Mouse (Mus musculus): Measurements from ENCODE around the gene Cdk2ap2. TPM values are rescaled to one million over a fixed set of nuclear protein-coding genes. Genes with fewer than 3 reads are reported as not detected.
A peak's percentile ranks its signal among the peaks of the same experiment; 100 is the strongest.
"Not testable (repeated sequence)": the region's sequence is repeated elsewhere in the genome, so short reads cannot be mapped to it uniquely, and the experiment has no call there.

The Cdk2ap2 gene
- polyA plus RNA-seq, 1 experiment from 2014 or later: 80.2 TPM

DNA sequence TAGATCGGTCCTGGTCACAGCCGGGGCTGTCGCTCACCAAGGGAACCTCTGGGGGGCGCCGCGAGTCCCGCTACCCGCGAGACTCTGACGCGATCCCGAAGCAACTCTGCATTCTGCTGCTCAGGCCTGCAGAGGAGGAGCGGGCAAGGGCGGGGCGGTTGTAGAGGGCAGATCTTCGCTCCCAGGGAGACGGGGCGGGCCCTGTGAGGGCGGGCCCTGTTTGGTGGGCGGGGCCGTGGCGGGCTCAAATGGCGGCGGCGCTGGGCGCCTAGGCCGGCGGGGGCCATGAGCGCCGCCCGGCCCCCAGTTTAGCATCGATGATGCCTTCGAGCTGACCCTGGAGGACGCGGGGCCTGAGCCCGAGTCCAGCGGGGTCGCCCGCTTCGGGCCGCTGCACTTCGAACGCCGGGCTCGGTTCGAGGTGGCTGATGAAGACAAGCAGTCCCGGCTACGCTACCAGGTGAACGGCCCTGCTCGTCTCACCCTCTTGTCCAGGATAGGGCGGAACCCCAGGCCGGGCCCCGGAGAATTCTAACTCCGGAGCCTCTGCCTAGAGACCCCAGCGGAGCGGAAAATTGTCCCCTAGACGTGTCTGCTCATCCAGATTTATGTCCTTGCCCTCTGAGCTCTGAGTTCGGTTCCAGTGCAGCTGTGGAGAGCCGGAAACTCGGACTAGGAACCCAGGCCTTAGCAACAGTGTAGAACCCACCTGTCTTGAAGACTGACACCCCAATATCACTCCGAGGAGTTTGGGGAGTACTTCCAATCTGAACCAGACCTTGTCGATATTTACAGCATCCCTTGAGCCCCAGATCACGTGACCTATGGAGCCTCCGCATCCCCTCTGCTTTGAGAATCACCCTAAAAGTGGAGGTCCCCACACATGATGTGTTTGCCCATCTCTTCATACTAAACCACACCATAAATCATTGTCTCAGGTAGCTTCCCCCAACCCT lies 29.0 kb downstream of the Cdk2ap2 start, which contains the start of gene Aip:
Gene Aip, minus strand, starts transcription at position 118 of the 956 bp plus-strand sequence.
- Histone ChIP-seq H3K9me3 (no peaks in the 10 kb centered on the region), H3K36me3 (replicated peaks) (peaks cover 38% of the 10 kb centered on the region), H3K4me1 (peaks cover 32% of the 10 kb centered on the region), H3K4me3 (peak within 1 kb of the TSS; percentile 74), H3K27me3 (replicated peaks; ENCODE audit: low read depth, poor library complexity, severe bottlenecking) (no peaks in the 10 kb centered on the region), H3K27ac (replicated peaks) (peak within 1 kb of the TSS; percentile 86)
- WGBS: 1% methylated on average over 64 of the region's 64 CpGs
- DNase-seq (ENCODE audit: low spot score): peak; percentile 99

DNA sequence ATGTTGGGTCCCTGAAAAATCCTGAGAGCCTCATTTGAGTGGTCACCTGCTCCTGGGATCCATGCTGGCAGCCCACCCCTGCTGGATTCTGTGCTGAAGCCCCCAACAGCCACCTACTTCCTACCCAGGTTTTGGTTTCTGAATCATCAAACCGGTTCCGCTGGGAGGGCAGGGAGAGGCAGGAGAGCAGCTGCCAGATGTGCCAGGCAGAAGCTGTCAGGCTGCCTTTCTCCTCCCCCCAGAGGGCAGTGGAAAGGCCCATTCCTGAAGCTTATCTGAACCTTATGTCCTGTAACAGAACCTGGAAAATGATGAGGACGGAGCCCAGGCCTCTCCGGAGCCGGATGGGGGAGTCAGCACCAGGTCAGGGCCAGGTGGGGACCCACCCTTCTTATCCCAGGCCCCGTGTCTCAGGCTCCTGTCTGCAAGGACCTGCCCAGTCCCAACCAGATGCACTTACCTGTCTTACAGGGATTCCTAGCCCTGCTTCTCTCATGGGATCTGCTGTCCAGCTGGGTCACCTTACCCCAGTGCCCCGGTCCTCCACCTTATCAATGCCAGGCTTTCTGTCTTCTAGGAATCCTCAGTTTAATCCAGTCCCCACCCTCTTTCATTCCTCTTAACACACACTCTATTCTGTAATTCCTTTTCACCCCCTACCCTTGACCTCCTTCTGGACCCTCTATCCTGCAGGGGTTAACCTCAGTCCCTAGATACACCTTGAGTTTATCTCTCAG lies 29.9 kb downstream of the Cdk2ap2 start:
- H3K27me3 ChIP-seq (replicated peaks; ENCODE audit: low read depth, poor library complexity, severe bottlenecking): no peaks in the 10 kb centered on the region
- H3K4me1 ChIP-seq: peaks cover 31% of the 10 kb centered on the region
- peaks cover 47% of the 10 kb centered on the region for H3K36me3 ChIP-seq (replicated peaks)
- WGBS: 62% methylated on average over 7 of the region's 7 CpGs
- peak overlapping the region; percentile 86; the same call in 1 of the 2 replicates for H3K27ac ChIP-seq (replicated peaks)
- no peaks in the 10 kb centered on the region for H3K9me3 ChIP-seq
- H3K4me3 ChIP-seq: peak overlapping the region; percentile 74
- DNase-seq (ENCODE audit: low spot score): peak; percentile 22

GRCm38 (mm10) chr19:4129462-4129861 lies 32.5 kb downstream of the Cdk2ap2 start:
- H3K36me3 ChIP-seq (replicated peaks): peaks cover 65% of the 10 kb centered on the region
- no peaks in the 10 kb centered on the region for H3K27me3 ChIP-seq (replicated peaks; ENCODE audit: low read depth, poor library complexity, severe bottlenecking)
- WGBS: 93% methylated on average over 7 of the region's 7 CpGs
- H3K27ac ChIP-seq (replicated peaks): no peak overlapping the region
- peaks cover 28% of the 10 kb centered on the region for H3K4me1 ChIP-seq
- no peak overlapping the region for H3K4me3 ChIP-seq
- DNase-seq (ENCODE audit: low spot score): no peak
- H3K9me3 ChIP-seq: no peaks in the 10 kb centered on the region

GRCm38 (mm10) chr19:4130106-4130505 lies 33.1 kb downstream of the Cdk2ap2 start:
- peaks cover 65% of the 10 kb centered on the region for H3K36me3 ChIP-seq (replicated peaks)
- H3K27me3 ChIP-seq (replicated peaks; ENCODE audit: low read depth, poor library complexity, severe bottlenecking): no peaks in the 10 kb centered on the region
- DNase-seq (ENCODE audit: low spot score): no peak
- WGBS: 91% methylated on average over 4 of the region's 4 CpGs
- H3K4me1 ChIP-seq: peaks cover 22% of the 10 kb centered on the region
- H3K9me3 ChIP-seq: no peaks in the 10 kb centered on the region
- H3K27ac ChIP-seq (replicated peaks): no peak overlapping the region
- no peak overlapping the region for H3K4me3 ChIP-seq

- Histone ChIP-seq H3K9me3 (no peaks in the 10 kb centered on the region), H3K4me1 (peaks cover 16% of the 10 kb centered on the region), H3K36me3 (replicated peaks) (peaks cover 65% of the 10 kb centered on the region), H3K4me3 (no peak overlapping the region), H3K27ac (replicated peaks) (no peak overlapping the region), H3K27me3 (replicated peaks; ENCODE audit: low read depth, poor library complexity, severe bottlenecking) (no peaks in the 10 kb centered on the region)
- DNase-seq (ENCODE audit: low spot score): no peak
- WGBS: 91% methylated on average over 5 of the region's 5 CpGs
Observed at GRCm38 (mm10) chr19:4131075-4131474, 34.1 kb downstream of the Cdk2ap2 start.

- Histone ChIP-seq H3K4me1 (peaks cover 9% of the 10 kb centered on the region), H3K36me3 (replicated peaks) (peaks cover 65% of the 10 kb centered on the region), H3K4me3 (no peak overlapping the region), H3K27ac (replicated peaks) (no peak overlapping the region), H3K27me3 (replicated peaks; ENCODE audit: low read depth, poor library complexity, severe bottlenecking) (no peaks in the 10 kb centered on the region), H3K9me3 (no peaks in the 10 kb centered on the region)
- no peak for DNase-seq (ENCODE audit: low spot score)
- WGBS: 95% methylated on average over 2 of the region's 2 CpGs
Observed at GRCm38 (mm10) chr19:4131768-4132167, 34.8 kb downstream of the Cdk2ap2 start.

- 91% methylated on average over 4 of the region's 4 CpGs for WGBS
- Histone ChIP-seq H3K36me3 (replicated peaks) (peaks cover 44% of the 10 kb centered on the region), H3K9me3 (no peaks in the 10 kb centered on the region), H3K27me3 (replicated peaks; ENCODE audit: low read depth, poor library complexity, severe bottlenecking) (0 out of 2 replicates have a peak, but pooled peaks cover 3% of the 10 kb centered on the region), H3K4me1 (peaks cover 4% of the 10 kb centered on the region), H3K4me3 (no peak overlapping the region), H3K27ac (replicated peaks) (no peak overlapping the region)
- no peak for DNase-seq (ENCODE audit: low spot score)
Observed at GRCm38 (mm10) chr19:4134354-4134753, 37.4 kb downstream of the Cdk2ap2 start.

- not testable (repeated sequence) for H3K9me3 ChIP-seq; H3K27ac ChIP-seq (replicated peaks); DNase-seq (ENCODE audit: low spot score); H3K4me1 ChIP-seq; H3K27me3 ChIP-seq (replicated peaks; ENCODE audit: low read depth, poor library complexity, severe bottlenecking); H3K4me3 ChIP-seq
- 84% methylated on average over 6 of the region's 6 CpGs for WGBS
- H3K36me3 ChIP-seq (replicated peaks): peaks cover 34% of the 10 kb centered on the region
Observed at GRCm38 (mm10) chr19:4135229-4135962, 38.4 kb downstream of the Cdk2ap2 start.

DNA sequence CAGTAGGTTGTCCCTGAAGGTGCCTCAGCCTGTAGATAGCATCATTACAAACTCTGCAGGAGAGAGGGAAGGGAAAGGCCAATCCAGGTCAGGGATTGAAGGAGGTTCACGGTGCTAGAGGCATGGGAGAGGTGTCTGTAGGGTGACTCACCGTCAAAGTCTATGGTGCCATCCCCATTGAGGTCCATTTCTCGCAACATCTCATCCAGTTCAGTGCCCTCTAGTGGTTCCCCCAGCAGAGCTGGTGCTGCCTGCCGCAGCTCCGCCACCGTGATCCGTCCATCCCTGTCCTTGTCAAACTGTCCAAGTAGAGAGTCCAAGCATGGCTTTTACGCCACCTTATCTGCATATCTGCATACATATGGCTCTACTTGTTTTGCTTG lies 39.0 kb downstream of the Cdk2ap2 start:
- H3K27ac ChIP-seq (replicated peaks); H3K27me3 ChIP-seq (replicated peaks; ENCODE audit: low read depth, poor library complexity, severe bottlenecking); H3K4me1 ChIP-seq; DNase-seq (ENCODE audit: low spot score); H3K9me3 ChIP-seq; H3K4me3 ChIP-seq: not testable (repeated sequence)
- 19% methylated on average over 8 of the region's 8 CpGs for WGBS
- H3K36me3 ChIP-seq (replicated peaks): peaks cover 28% of the 10 kb centered on the region

- Histone ChIP-seq H3K4me3 (no peak overlapping the region), H3K27me3 (replicated peaks; ENCODE audit: low read depth, poor library complexity, severe bottlenecking) (0 out of 2 replicates have a peak, but pooled peaks cover 3% of the 10 kb centered on the region), H3K27ac (replicated peaks) (no peak overlapping the region), H3K4me1 (peaks cover 8% of the 10 kb centered on the region), H3K36me3 (replicated peaks) (peaks cover 23% of the 10 kb centered on the region), H3K9me3 (no peaks in the 10 kb centered on the region)
- DNase-seq (ENCODE audit: low spot score): no peak
- WGBS: 80% methylated on average over 5 of the region's 5 CpGs
Observed at GRCm38 (mm10) chr19:4136463-4136862, 39.5 kb downstream of the Cdk2ap2 start.

- no peak overlapping the region for H3K4me3 ChIP-seq
- H3K27me3 ChIP-seq (replicated peaks; ENCODE audit: low read depth, poor library complexity, severe bottlenecking): 0 out of 2 replicates have a peak, but pooled peaks cover 3% of the 10 kb centered on the region
- no peak overlapping the region for H3K27ac ChIP-seq (replicated peaks)
- no peaks in the 10 kb centered on the region for H3K9me3 ChIP-seq
- H3K36me3 ChIP-seq (replicated peaks): peaks cover 8% of the 10 kb centered on the region
- WGBS: 89% methylated on average over 5 of the region's 5 CpGs
- no peak for DNase-seq (ENCODE audit: low spot score)
- H3K4me1 ChIP-seq: peaks cover 8% of the 10 kb centered on the region
Observed at GRCm38 (mm10) chr19:4137913-4138312, 40.9 kb downstream of the Cdk2ap2 start.

DNA sequence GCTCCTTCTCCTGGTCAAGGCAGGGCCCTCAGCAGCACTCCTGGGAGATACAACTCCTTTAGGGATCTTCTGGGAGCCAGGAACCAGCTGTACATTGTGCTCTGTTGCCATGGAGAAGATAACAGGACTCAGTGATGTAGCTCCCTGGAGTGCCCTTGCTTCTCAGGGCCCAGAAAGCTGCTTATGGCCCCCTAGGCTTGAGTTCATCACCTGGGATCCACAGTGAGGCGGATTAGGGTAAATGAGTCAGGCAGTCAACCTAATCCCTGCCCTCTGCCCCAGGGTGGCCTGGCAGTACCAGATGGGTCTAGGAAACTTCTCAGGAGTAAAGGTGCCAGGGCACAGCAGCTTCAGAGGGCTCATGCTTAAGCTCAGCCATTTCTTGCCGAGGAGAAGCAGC lies 42.5 kb downstream of the Cdk2ap2 start, which contains the start of gene Gpr152:
Gene Gpr152, plus strand, starts transcription at position 342 of the 400 bp plus-strand sequence.
- Histone ChIP-seq H3K4me1 (peaks cover 8% of the 10 kb centered on the region), H3K27ac (replicated peaks) (0 out of 2 replicates have a peak within 1 kb of the TSS, but pooled peaks have one; percentile 10), H3K9me3 (no peaks in the 10 kb centered on the region), H3K4me3 (no peak within 1 kb of the TSS), H3K27me3 (replicated peaks; ENCODE audit: low read depth, poor library complexity, severe bottlenecking) (0 out of 2 replicates have a peak, but pooled peaks cover 3% of the 10 kb centered on the region), H3K36me3 (replicated peaks) (no peaks in the 10 kb centered on the region)
- DNase-seq (ENCODE audit: low spot score): no peak
- WGBS: 73% methylated on average over 2 of the region's 2 CpGs

Measured in embryonic facial prominence, embryonic 10.5 days (tissue).